Mouse (Mus musculus) splenic B cell, adult 2 months (primary cell): ENCODE data around the gene Olfr98.
A peak's percentile ranks its signal among the peaks of the same experiment; 100 is the strongest.
"Not testable (repeated sequence)": the region's sequence is repeated elsewhere in the genome, so short reads cannot be mapped to it uniquely, and the experiment has no call there.

Experiments
- DNase-seq: peaks from one replicate; pipeline ENCODE4 v3.0.0-alpha.2; 2011; ENCODE audit warnings: low read depth, low spot score
- H3K27me3 ChIP-seq: 2 replicates; pipeline ENCODE4 v1.6.1; 2012; ENCODE audit warnings: mild to moderate bottlenecking, low read length, moderate library complexity, mixed read lengths; ENCODE audit not compliant: control insufficient read depth, poor library complexity, insufficient read depth, severe bottlenecking
- H3K36me3 ChIP-seq: 2 replicates; pipeline ENCODE4 v1.6.1; 2012; ENCODE audit warnings: mild to moderate bottlenecking, low read length, moderate library complexity, mixed read lengths; ENCODE audit not compliant: control insufficient read depth, poor library complexity, insufficient read depth, severe bottlenecking

Olfr98 gene

GRCm38 (mm10) chr17:37263626-37264025 is at the start of gene Olfr98:
Gene Olfr98, minus strand, starts transcription at chr17:37263749.
- Histone ChIP-seq H3K27me3 (no peaks in the 10 kb centered on the region), H3K36me3 (no peaks in the 10 kb centered on the region)
- DNase-seq = no peak

- Histone ChIP-seq H3K27me3 (no peaks in the 10 kb centered on the region), H3K36me3 (no peaks in the 10 kb centered on the region)
- DNase-seq = no peak
These were observed 46.7 kb upstream of the Olfr98 start for GRCm38 (mm10) chr17:37310146-37310699.

- H3K36me3 ChIP-seq = no peaks in the 10 kb centered on the region
- no peaks in the 10 kb centered on the region for H3K27me3 ChIP-seq
- DNase-seq = no peak
These were observed 44.9 kb upstream of the Olfr98 start for GRCm38 (mm10) chr17:37308483-37308882.

- DNase-seq = no peak
- no peaks in the 10 kb centered on the region for H3K36me3 ChIP-seq
- no peaks in the 10 kb centered on the region for H3K27me3 ChIP-seq
These were observed 40.7 kb upstream of the Olfr98 start, which contains the start of gene Olfr101 for GRCm38 (mm10) chr17:37304213-37304612. Gene Olfr101, minus strand, starts transcription at chr17:37304313.

- H3K36me3 ChIP-seq = peaks cover 2% of the 10 kb centered on the region; the same call in 1 of the 2 replicates
- no peaks in the 10 kb centered on the region for H3K27me3 ChIP-seq
- no peak for DNase-seq
These were observed 19.8 kb upstream of the Olfr98 start, which contains the start of gene Olfr99 for GRCm38 (mm10) chr17:37283360-37283759. Gene Olfr99, minus strand, starts transcription at chr17:37283460.

GRCm38 (mm10) chr17:37280331-37280730 is 16.8 kb upstream of the Olfr98 start:
- H3K36me3 ChIP-seq = peaks cover 2% of the 10 kb centered on the region; the same call in 1 of the 2 replicates
- no peak for DNase-seq

GRCm38 (mm10) chr17:37276573-37276972 is 13.0 kb upstream of the Olfr98 start:
- DNase-seq = no peak
- Histone ChIP-seq H3K36me3 (peaks cover 7% of the 10 kb centered on the region), H3K27me3 (no peaks in the 10 kb centered on the region)

More at GRCm38 (mm10) chr17:37280331-37280730, 16.8 kb upstream of the Olfr98 start:
- H3K27me3 ChIP-seq = no peaks in the 10 kb centered on the region

- peaks cover 7% of the 10 kb centered on the region for H3K36me3 ChIP-seq
- DNase-seq = no peak
- H3K27me3 ChIP-seq = no peaks in the 10 kb centered on the region
These were observed 12.2 kb upstream of the Olfr98 start for GRCm38 (mm10) chr17:37275626-37276248.

GRCm38 (mm10) chr17:37270702-37271092 is 7.1 kb upstream of the Olfr98 start:
- Histone ChIP-seq H3K36me3 (peaks cover 5% of the 10 kb centered on the region; the same call in 1 of the 2 replicates), H3K27me3 (no peaks in the 10 kb centered on the region)
- peak; percentile 85 for DNase-seq

- no peaks in the 10 kb centered on the region for H3K27me3 ChIP-seq
- peak; percentile 97 for DNase-seq
- peaks cover 5% of the 10 kb centered on the region; the same call in 1 of the 2 replicates for H3K36me3 ChIP-seq
These were observed 6.6 kb upstream of the Olfr98 start, which contains the start of gene H2-M3 for GRCm38 (mm10) chr17:37270058-37270701. Gene H2-M3, plus strand, starts transcription at chr17:37270220.

GRCm38 (mm10) chr17:37250544-37250943 is 13.0 kb downstream of the Olfr98 start:
- Histone ChIP-seq H3K27me3 (no peaks in the 10 kb centered on the region; the same call in 1 of the 2 replicates), H3K36me3 (no peaks in the 10 kb centered on the region)
- DNase-seq = peak; percentile 81

- DNase-seq = no peak
- Histone ChIP-seq H3K36me3 (no peaks in the 10 kb centered on the region), H3K27me3 (no peaks in the 10 kb centered on the region; the same call in 1 of the 2 replicates)
These were observed 14.1 kb downstream of the Olfr98 start for GRCm38 (mm10) chr17:37249460-37249859.

- Histone ChIP-seq H3K36me3 (no peaks in the 10 kb centered on the region), H3K27me3 (no peaks in the 10 kb centered on the region; the same call in 1 of the 2 replicates)
- peak; percentile 95 for DNase-seq
These were observed 16.8 kb downstream of the Olfr98 start for GRCm38 (mm10) chr17:37246715-37247114.

GRCm38 (mm10) chr17:37242198-37242597 is 21.4 kb downstream of the Olfr98 start:
- no peaks in the 10 kb centered on the region; the same call in 1 of the 2 replicates for H3K27me3 ChIP-seq
- H3K36me3 ChIP-seq = no peaks in the 10 kb centered on the region
- no peak for DNase-seq

GRCm38 (mm10) chr17:37237230-37237629 is 26.3 kb downstream of the Olfr98 start, which contains the start of gene Olfr97:
Gene Olfr97, minus strand, starts transcription at chr17:37237330.
- H3K27me3 ChIP-seq, H3K36me3 ChIP-seq, DNase-seq: not testable (repeated sequence)
